Mouse (Mus musculus) C2C12 (cell line): ENCODE measurements around the gene Phactr3. TPM values are rescaled to one million over a fixed set of nuclear protein-coding genes. Genes with fewer than 3 reads are reported as not detected.

ENCODE experiments used
- H3K27me3 ChIP-seq: one replicate; pipeline ENCODE4 v1.6.1; 2011; ENCODE audit not compliant: control insufficient read depth, insufficient read depth, insufficient read length
- H3K36me3 ChIP-seq: one replicate; pipeline ENCODE4 v1.6.1; 2011; ENCODE audit not compliant: control insufficient read depth, insufficient read depth
- H3K4me3 ChIP-seq: one replicate; pipeline ENCODE4 v1.5.1; 2011; ENCODE audit warnings: mild to moderate bottlenecking, control low read depth; ENCODE audit not compliant: poor library complexity, insufficient read depth, severe bottlenecking
- H3K79me2 ChIP-seq: one replicate; pipeline ENCODE4 v1.6.1; 2011; ENCODE audit not compliant: control insufficient read depth, insufficient read depth
- H3K79me3 ChIP-seq: one replicate; pipeline ENCODE4 v1.6.1; 2011; ENCODE audit warnings: low read depth, control low read depth
- H3ac ChIP-seq: one replicate; pipeline ENCODE3; 2011; ENCODE audit warnings: low read depth; ENCODE audit not compliant: control insufficient read depth, insufficient read length
- CEBPB ChIP-seq: IDR thresholded peaks from one replicate; pipeline ENCODE4 v1.6.1; 2011; ENCODE audit warnings: low read depth, mild to moderate bottlenecking, control low read depth, moderate library complexity
- CTCF ChIP-seq: IDR thresholded peaks from one replicate; pipeline ENCODE4 v1.5.1; 2011; ENCODE audit not compliant: control insufficient read depth, insufficient read depth, insufficient read length
- FOSL1 ChIP-seq: IDR thresholded peaks from one replicate; pipeline ENCODE4 v1.8.0; 2011; ENCODE audit warnings: mild to moderate bottlenecking, low read length; ENCODE audit not compliant: poor library complexity, insufficient read depth, severe bottlenecking
- MAX ChIP-seq: IDR thresholded peaks from one replicate; pipeline ENCODE4 v1.6.1; 2011; ENCODE audit warnings: mild to moderate bottlenecking, control low read depth
- MYOD1 ChIP-seq: IDR thresholded peaks from one replicate; pipeline ENCODE4 v1.6.1; 2011; ENCODE audit warnings: low read depth; ENCODE audit not compliant: control insufficient read depth, insufficient read length
- MYOG ChIP-seq: IDR thresholded peaks from one replicate; pipeline ENCODE4 v1.6.1; 2011; ENCODE audit not compliant: control insufficient read depth, insufficient read length; ENCODE audit errors: extremely low read depth
- USF1 ChIP-seq: IDR thresholded peaks from one replicate; pipeline ENCODE4 v1.6.1; 2011; ENCODE audit warnings: low read depth, mild to moderate bottlenecking, control low read depth, moderate library complexity
- polyA plus RNA-seq: library from polyadenylated mRNA; unstranded; fragments of >200 nt; fragmentation: generic; extraction: Trizol; gene quantifications from one replicate; pipeline ENCODE4 v1.2.1, GENCODE M21; 2012; ENCODE audit warnings: missing spikeins

The Phactr3 gene
- polyA plus RNA-seq, 1 experiment: not detected

DNA sequence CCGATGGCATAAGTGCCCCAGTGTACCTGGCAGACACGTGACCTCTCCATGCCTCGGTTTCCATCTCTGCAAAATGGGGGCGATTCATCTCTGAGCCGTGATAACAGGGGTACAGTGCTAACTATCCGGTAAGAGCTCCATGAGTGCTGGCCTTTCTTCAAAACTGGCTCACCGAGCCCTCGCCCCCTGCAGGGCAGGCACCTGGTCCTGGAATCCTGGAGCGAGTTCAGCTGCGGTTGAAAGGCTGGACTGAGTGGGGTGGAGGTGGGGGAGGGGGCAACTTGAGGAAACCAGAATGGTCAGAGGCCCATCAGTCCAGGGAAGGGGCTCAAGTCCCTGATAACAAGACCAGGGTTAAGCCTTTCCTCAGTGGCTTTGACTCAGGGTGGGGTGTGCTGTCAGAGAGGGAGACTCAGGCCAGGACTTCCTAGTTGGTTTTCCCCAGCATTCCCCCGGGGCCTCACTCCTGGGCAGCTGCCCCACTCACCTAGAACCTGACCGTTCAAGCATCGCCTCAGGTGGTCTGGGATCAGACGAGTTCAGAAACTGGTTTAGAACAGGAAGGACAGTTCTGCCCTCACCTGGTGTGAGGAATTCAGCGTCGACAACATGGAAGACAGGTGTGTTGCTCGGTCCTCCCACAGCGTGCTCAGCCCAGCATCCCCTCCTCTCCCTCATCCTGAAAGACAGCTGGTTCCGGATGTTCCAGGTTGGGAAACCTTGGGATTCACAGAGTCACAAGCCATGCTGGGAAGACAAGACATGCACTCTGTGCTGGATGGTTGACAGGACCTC, 983 bp downstream of the Phactr3 start:
- Histone ChIP-seq H3K79me2 (no peaks in the 10 kb centered on the region), H3K4me3 (no peak overlapping the region)
- no peak for TF ChIP-seq CTCF
- no peak for TF ChIP-seq MYOD1
- TF ChIP-seq USF1: no peak
- TF ChIP-seq MAX: no peak
- TF ChIP-seq MYOG: no peak
- no peak for TF ChIP-seq FOSL1
- TF ChIP-seq CEBPB: no peak

GRCm38 (mm10) chr2:178120356-178120645, 1.5 kb downstream of the Phactr3 start:
- no peak overlapping the region for H3K4me3 ChIP-seq
- H3K36me3 ChIP-seq: no peaks in the 10 kb centered on the region
- H3K27me3 ChIP-seq: no peaks in the 10 kb centered on the region
- no peaks in the 10 kb centered on the region for H3K79me2 ChIP-seq
- TF ChIP-seq USF1: no peak
- no peak for TF ChIP-seq MAX
- no peak for TF ChIP-seq CTCF
- H3ac ChIP-seq: no peak overlapping the region
- no peaks in the 10 kb centered on the region for H3K79me3 ChIP-seq

More for the DNA sequence above, 983 bp downstream of the Phactr3 start:
- Histone ChIP-seq H3K27me3 (no peaks in the 10 kb centered on the region), H3K36me3 (no peaks in the 10 kb centered on the region), H3K79me3 (no peaks in the 10 kb centered on the region), H3ac (no peak overlapping the region)

DNA sequence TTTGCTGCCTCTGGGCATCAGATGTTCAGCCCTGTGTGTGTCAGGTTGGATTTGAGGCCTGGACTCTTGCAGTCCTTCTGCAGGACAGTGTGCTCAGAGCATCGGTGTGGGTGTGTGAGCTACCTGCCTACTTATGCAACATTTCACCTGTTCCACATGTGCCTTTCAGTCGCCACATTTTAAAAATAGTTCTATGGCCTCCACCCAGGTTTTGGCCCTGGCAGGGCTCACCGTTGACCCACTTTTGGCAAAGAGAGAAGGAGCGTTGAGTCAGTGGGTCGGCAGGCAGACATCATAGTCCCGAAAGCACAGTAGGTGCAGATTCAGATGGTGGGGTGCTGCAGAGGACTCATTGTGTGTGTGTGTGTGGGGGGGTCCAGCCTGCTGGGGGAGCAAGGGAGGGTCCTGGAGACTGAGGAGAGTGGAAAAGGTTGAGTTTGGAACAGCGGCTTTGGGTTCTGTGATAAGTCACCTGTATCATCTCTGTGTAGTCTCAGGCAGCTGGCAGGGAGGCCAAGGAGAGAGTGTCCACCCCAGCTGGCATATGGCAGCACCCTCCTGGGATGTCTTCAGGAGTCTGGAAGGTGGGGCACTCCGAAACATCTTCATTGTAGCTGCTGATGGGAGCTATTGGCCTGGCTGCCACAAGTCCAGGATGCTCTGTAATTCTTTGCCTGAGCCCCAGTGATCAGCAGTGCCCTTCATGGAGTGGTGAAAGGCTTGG, 2.0 kb downstream of the Phactr3 start:
- no peaks in the 10 kb centered on the region for H3K79me2 ChIP-seq

GRCm38 (mm10) chr2:178121375-178121688, 2.6 kb downstream of the Phactr3 start:
- no peaks in the 10 kb centered on the region for H3K36me3 ChIP-seq
- TF ChIP-seq MYOG (no peak), MYOD1 (no peak), USF1 (no peak), MAX (no peak), CEBPB (no peak), FOSL1 (no peak), CTCF (no peak)
- H3K79me3 ChIP-seq: no peaks in the 10 kb centered on the region
- no peak overlapping the region for H3K4me3 ChIP-seq
- H3K79me2 ChIP-seq: no peaks in the 10 kb centered on the region
- H3K27me3 ChIP-seq: no peaks in the 10 kb centered on the region
- no peak overlapping the region for H3ac ChIP-seq

More for the DNA sequence above, 2.0 kb downstream of the Phactr3 start:
- Histone ChIP-seq H3K27me3 (no peaks in the 10 kb centered on the region), H3K4me3 (no peak overlapping the region), H3K79me3 (no peaks in the 10 kb centered on the region), H3K36me3 (no peaks in the 10 kb centered on the region), H3ac (no peak overlapping the region)
- no peak for TF ChIP-seq CEBPB
- TF ChIP-seq MAX: no peak
- TF ChIP-seq MYOG: no peak
- no peak for TF ChIP-seq USF1
- TF ChIP-seq MYOD1: no peak
- TF ChIP-seq FOSL1: no peak
- no peak for TF ChIP-seq CTCF

- Histone ChIP-seq H3K79me3 (no peaks in the 10 kb centered on the region), H3K79me2 (no peaks in the 10 kb centered on the region), H3K27me3 (no peaks in the 10 kb centered on the region), H3ac (no peak overlapping the region), H3K4me3 (no peak overlapping the region), H3K36me3 (no peaks in the 10 kb centered on the region)
- TF ChIP-seq MYOG (no peak), FOSL1 (no peak), CTCF (no peak), MYOD1 (no peak), USF1 (no peak), CEBPB (no peak), MAX (no peak)
These were observed 3.3 kb downstream of the Phactr3 start for GRCm38 (mm10) chr2:178121946-178122665.

DNA sequence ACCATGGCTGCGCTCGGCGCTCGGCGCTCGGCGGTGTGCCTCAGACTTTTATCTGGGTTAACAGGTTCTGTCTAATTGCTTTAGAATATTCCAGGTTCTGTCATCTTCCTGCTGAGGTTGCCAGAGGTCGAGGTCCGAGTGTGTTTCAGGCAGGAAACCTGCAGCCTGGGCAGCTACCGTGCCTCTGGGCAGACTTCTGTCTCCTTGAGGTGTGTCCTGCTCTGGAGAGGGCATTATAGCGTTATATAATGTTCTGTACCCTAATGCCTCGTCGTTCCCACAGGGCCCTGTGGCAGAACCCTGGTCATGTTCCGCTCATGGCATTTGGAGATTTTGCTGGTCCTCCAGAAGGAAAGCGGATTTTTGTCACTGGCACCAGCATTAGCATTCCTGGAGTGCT, 4.7 kb downstream of the Phactr3 start:
- Histone ChIP-seq H3K79me2 (no peaks in the 10 kb centered on the region), H3K4me3 (no peak overlapping the region), H3ac (no peak overlapping the region), H3K79me3 (no peaks in the 10 kb centered on the region), H3K36me3 (no peaks in the 10 kb centered on the region), H3K27me3 (no peaks in the 10 kb centered on the region)
- TF ChIP-seq MAX: no peak
- TF ChIP-seq CTCF: no peak
